Mouse (Mus musculus) T-cell, adult 66 days (primary cell): Measurements from ENCODE around the gene Srrm4. TPM values are rescaled to one million over a fixed set of nuclear protein-coding genes. Genes with fewer than 3 reads are reported as not detected.

Experiments
- total RNA-seq, 2 experiments: library from RNA; stranded (reverse); gene quantifications; 3 replicates in 1 of 2; 4 replicates in 1 of 2; pipeline ENCODE4 v1.2.4; 2023

The Srrm4 gene
- total RNA-seq: not detected

DNA sequence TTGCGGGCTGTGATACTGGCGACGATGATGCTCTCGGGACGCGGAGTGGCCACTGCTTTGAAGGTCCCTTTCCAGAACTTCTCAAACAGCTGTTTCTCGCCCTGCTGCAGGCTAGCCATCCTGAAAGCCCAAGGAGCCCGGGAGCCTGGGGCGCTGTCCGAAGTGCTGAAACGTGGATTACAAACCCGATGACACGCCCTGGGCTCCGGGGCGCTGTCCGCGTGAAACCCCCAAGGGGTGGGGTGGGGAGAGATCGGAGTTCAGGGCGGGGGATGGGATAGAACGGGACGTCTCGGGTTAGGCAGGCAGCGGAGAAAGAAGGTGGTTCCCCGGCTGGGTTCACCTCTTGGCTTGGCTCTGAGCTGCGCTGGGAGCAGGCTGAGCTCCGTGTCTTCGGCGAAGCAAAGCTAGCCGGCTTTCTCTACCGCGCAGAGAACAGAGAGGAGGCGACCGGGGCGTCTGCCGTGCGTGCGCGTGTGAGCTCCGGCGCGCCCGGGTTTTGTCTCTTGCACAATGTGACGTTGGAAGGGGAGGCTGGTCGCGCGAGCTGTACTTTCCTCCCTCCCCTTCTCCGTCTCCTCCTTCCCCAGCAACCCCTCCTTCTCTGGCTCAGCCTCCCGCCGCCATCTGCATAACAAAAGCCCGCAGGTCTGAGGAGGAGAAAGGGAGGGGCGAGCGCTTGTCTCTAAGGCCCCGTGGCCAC, at the start of gene Srrm4:
Gene Srrm4, minus strand, starts transcription at position 472 of the 703 bp plus-strand sequence.

DNA sequence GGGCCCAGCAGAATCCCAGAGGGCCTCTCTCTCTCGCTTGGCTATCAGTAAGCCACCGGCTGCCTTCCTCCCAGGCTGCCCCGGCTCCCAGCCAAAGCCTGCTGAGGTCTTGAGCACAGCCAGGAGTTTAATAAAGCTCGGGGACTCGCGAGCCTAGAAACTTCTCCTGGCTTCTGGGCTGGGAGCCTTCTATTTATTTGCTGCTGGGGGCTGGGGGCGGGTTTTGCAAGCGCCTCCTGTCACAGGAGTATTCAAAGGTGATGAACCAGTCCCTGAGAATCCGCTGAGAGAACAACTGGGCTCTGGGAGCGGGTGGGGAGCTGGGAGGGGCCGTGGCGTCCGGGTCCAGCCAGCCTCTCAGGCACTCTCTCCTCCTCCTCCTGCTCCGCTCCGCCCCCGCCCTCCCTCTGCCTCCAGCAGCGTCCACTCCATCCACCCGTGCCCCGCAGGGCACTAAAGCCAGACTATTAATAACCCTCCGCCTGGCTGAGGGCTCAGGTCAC, 168.9 kb downstream of the Srrm4 start, which contains the start of gene Hspb8:
Gene Hspb8, minus strand, starts transcription at position 166 of the 503 bp plus-strand sequence.

Other genes starting within 250 kb of the Srrm4 start
- not detected for gene Hspb8, start 169.0 kb downstream of the Srrm4 start, total RNA-seq